Mouse (Mus musculus): ENCODE data around the gene Aprt. TPM values are rescaled to one million over a fixed set of nuclear protein-coding genes. Genes with fewer than 3 reads are reported as not detected.
"Not testable (repeated sequence)": the region's sequence is repeated elsewhere in the genome, so short reads cannot be mapped to it uniquely, and the experiment has no call there.

Aprt gene
- polyA plus RNA-seq, 1 experiment from 2014 or later = 425 TPM

DNA sequence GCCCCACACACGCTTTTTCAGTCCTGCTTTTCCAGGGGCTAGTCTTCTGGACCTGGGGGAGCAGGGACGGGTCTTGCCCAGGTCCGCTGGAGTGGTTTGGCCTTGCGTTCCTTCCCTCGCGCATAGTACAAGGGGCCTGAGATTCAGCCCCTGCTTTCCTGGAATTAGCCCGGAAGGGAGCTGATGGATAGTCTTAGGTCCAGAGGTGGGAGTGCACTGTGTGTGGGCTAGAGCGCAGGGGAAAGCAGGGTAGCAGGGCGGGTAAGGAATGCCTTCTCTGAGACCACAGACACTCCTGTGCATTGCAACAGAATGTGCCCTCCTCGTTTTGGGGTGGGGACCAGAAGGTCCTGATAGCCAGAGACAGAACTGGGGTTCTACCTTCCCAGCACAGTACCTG lies 407 bp upstream of the Aprt start:
- peaks cover 10% of the 10 kb centered on the region for H3K36me3 ChIP-seq (ENCODE audit: control insufficient read depth, insufficient read depth, low read length)
- no peaks in the 10 kb centered on the region for H3K27me3 ChIP-seq (replicated peaks; ENCODE audit: control insufficient read depth, insufficient read depth, low read length)
- H3K4me2 ChIP-seq = peak overlapping the region; percentile 91
- peaks cover 44% of the 10 kb centered on the region for H3K4me1 ChIP-seq (replicated peaks; ENCODE audit: control insufficient read depth, insufficient read depth, low read length)
- no peak for DNase-seq (ENCODE audit: low spot score)
- no peak overlapping the region for H3K4me3 ChIP-seq (ENCODE audit: low read depth, low read length)
- 51% methylated on average over 10 of the region's 10 CpGs for WGBS
- no peak overlapping the region for H3K9ac ChIP-seq (ENCODE audit: low read depth, low read length)
- H3K9me3 ChIP-seq (ENCODE audit: control insufficient read depth, low read length) = no peaks in the 10 kb centered on the region
- no peak for ATAC-seq (replicated peaks; ENCODE audit: low FRiP score)
- no peak overlapping the region for H3K27ac ChIP-seq (ENCODE audit: low read depth, low read length)

DNA sequence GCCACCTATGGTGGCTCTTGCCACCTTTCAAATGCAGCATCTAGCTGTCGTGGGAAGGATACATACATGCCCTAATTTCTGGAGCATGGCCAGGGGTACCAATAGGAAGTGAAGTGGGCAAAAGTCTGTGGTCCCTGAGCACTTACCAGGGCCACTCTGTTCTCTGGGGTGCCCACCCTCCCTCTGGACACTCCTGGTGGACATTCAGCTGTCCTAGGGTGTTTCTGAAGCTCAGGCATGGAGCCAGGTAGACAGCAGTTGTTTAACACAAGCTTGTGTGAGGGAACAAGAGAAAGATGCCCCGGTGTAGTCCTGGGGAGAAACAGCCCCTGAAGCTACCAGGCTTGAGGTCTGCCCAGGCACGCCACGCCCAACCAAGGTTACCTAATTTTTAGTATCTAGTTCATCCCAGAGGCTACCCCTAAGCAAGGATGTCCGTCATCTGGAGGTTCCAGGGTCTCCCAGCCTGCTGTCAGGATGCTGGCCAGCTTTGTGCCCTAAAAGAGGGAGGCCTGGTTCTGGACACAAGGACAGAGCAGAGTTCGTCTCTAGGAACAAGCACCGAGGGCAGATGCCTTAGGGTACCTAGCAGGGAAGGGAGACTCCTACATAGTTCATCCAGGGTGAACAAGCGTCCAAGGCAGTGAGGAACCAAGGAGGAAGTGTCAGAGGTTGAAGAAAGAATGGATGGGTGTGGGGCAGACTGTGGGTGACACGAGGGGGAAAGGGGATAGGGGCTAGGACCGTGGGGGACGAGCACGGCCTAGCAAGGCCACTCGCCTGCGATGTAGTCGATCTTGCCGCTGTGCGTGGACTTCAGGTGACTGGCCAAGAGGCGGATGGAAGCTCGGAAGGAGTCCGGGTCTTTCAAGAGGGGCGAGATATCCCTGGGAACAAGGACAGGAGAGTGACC lies 718 bp downstream of the Aprt start:
- peak overlapping the region; percentile 71 for H3K4me3 ChIP-seq (ENCODE audit: low read depth, low read length)
- H3K27me3 ChIP-seq (replicated peaks; ENCODE audit: control insufficient read depth, insufficient read depth, low read length) = no peaks in the 10 kb centered on the region
- peak; percentile 16; the same call in 1 of the 2 replicates for ATAC-seq (replicated peaks; ENCODE audit: low FRiP score)
- 10% methylated on average over 21 of the region's 21 CpGs for WGBS
- peak overlapping the region; percentile 91 for H3K4me2 ChIP-seq
- peaks cover 22% of the 10 kb centered on the region for H3K36me3 ChIP-seq (ENCODE audit: control insufficient read depth, insufficient read depth, low read length)
- no peak for DNase-seq (ENCODE audit: low spot score)
- H3K9me3 ChIP-seq (ENCODE audit: control insufficient read depth, low read length) = no peaks in the 10 kb centered on the region
- peak overlapping the region; percentile 85 for H3K27ac ChIP-seq (ENCODE audit: low read depth, low read length)
- H3K4me1 ChIP-seq (replicated peaks; ENCODE audit: control insufficient read depth, insufficient read depth, low read length) = peaks cover 47% of the 10 kb centered on the region
- peak overlapping the region; percentile 87 for H3K9ac ChIP-seq (ENCODE audit: low read depth, low read length)

- ATAC-seq (replicated peaks; ENCODE audit: low FRiP score) (peak; percentile 19), DNase-seq (ENCODE audit: low spot score) (no peak)
- Histone ChIP-seq H3K27ac (ENCODE audit: low read depth, low read length) (peak overlapping the region; percentile 85), H3K9me3 (ENCODE audit: control insufficient read depth, low read length) (no peaks in the 10 kb centered on the region), H3K36me3 (ENCODE audit: control insufficient read depth, insufficient read depth, low read length) (peaks cover 29% of the 10 kb centered on the region), H3K9ac (ENCODE audit: low read depth, low read length) (peak overlapping the region; percentile 87), H3K4me1 (replicated peaks; ENCODE audit: control insufficient read depth, insufficient read depth, low read length) (peaks cover 47% of the 10 kb centered on the region), H3K27me3 (replicated peaks; ENCODE audit: control insufficient read depth, insufficient read depth, low read length) (no peaks in the 10 kb centered on the region), H3K4me2 (peak overlapping the region; percentile 91), H3K4me3 (ENCODE audit: low read depth, low read length) (peak overlapping the region; percentile 71)
- 19% methylated on average over 8 of the region's 8 CpGs for WGBS
Measured at GRCm38 (mm10) chr8:122575286-122575685, 1.4 kb downstream of the Aprt start.

DNA sequence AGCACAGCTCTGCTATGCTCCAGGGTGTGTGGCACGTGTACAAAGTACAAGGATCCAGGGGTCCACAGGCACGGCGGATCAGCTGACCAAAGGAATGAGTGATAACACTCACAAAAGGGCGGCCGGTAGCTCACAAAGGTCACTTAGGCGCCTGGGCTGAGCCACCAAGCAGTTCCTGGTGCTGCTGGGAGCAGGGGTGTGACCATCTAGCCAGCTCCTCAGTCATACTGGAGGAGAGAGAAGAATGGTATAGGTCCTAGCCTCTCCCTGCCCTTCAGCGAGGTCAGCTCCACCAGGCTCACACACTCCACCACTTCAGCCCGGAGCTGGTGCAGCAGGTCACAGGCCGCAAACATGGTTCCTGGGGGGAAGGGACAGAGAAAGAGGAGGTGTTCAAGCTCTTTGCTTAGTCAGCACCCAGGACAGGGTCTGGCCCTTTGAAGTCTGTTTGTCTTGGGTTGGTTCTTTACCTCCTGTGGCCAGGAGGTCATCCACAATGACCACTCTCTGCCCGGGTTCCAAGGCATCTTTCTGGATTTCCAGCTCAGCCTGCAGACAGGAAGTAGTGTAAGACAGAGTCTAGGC lies 1.9 kb downstream of the Aprt start:
- Histone ChIP-seq H3K27ac (ENCODE audit: low read depth, low read length) (peak overlapping the region; percentile 85), H3K4me2 (peak overlapping the region; percentile 91), H3K4me3 (ENCODE audit: low read depth, low read length) (peak overlapping the region; percentile 71), H3K9ac (ENCODE audit: low read depth, low read length) (peak overlapping the region; percentile 87), H3K9me3 (ENCODE audit: control insufficient read depth, low read length) (no peaks in the 10 kb centered on the region), H3K4me1 (replicated peaks; ENCODE audit: control insufficient read depth, insufficient read depth, low read length) (peaks cover 51% of the 10 kb centered on the region), H3K36me3 (ENCODE audit: control insufficient read depth, insufficient read depth, low read length) (peaks cover 34% of the 10 kb centered on the region), H3K27me3 (replicated peaks; ENCODE audit: control insufficient read depth, insufficient read depth, low read length) (no peaks in the 10 kb centered on the region)
- 22% methylated on average over 10 of the region's 10 CpGs for WGBS
- peak; percentile 26 for ATAC-seq (replicated peaks; ENCODE audit: low FRiP score)
- no peak for DNase-seq (ENCODE audit: low spot score)

DNA sequence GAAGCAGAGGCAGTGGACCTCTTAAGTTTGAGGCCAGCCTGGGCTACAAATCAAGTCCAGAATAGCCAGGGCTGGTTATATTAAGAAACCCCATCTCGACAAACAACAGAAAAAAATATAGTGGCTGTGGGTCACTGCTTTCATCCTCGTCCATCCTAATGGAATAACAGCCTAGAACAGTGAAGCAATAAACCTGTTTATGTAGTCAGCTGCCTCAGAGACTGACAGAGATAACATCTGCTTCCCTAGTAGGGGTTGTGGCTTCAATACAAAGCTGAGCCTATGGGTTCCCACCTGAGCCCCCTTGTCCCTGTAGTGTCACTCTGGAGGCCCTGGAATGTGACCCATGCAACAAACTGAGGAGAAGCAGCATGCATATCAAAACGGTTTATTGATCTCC lies 2.4 kb downstream of the Aprt start:
- H3K9ac ChIP-seq (ENCODE audit: low read depth, low read length) = peak overlapping the region; percentile 87; the same call in 1 of the 2 replicates
- ATAC-seq (replicated peaks; ENCODE audit: low FRiP score) (no peak), DNase-seq (ENCODE audit: low spot score) (no peak)
- peak overlapping the region; percentile 85 for H3K27ac ChIP-seq (ENCODE audit: low read depth, low read length)
- H3K27me3 ChIP-seq (replicated peaks; ENCODE audit: control insufficient read depth, insufficient read depth, low read length) = no peaks in the 10 kb centered on the region
- H3K4me1 ChIP-seq (replicated peaks; ENCODE audit: control insufficient read depth, insufficient read depth, low read length) = peaks cover 55% of the 10 kb centered on the region
- H3K4me3 ChIP-seq (ENCODE audit: low read depth, low read length) = peak overlapping the region; percentile 71; the same call in 1 of the 2 replicates
- H3K9me3 ChIP-seq (ENCODE audit: control insufficient read depth, low read length) = no peaks in the 10 kb centered on the region
- peaks cover 39% of the 10 kb centered on the region for H3K36me3 ChIP-seq (ENCODE audit: control insufficient read depth, insufficient read depth, low read length)
- H3K4me2 ChIP-seq = peak overlapping the region; percentile 91
- WGBS = 46% methylated on average over 3 of the region's 3 CpGs

DNA sequence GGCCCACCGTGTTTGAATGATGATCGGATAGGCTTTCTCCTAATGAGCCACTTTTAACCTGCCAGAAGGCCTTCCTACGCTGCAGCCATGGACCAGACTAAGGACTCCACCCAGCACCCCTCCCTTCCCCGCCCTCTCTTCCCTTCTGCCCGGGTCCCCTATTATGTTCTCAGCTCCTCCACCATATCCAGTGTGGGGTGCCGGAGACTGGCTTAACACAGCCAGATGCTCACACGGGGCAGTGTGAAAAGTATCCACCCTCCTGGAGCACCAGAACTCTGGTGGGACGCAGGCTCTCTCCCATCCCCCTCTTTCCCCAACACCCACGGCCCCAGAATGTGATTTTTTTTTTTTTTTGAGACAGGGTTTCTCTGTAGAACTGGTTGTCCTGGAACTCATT lies 3.1 kb downstream of the Aprt start:
- ATAC-seq (replicated peaks; ENCODE audit: low FRiP score) (no peak), DNase-seq (ENCODE audit: low spot score) (no peak)
- Histone ChIP-seq H3K9me3 (ENCODE audit: control insufficient read depth, low read length) (no peaks in the 10 kb centered on the region), H3K27me3 (replicated peaks; ENCODE audit: control insufficient read depth, insufficient read depth, low read length) (no peaks in the 10 kb centered on the region), H3K36me3 (ENCODE audit: control insufficient read depth, insufficient read depth, low read length) (peaks cover 41% of the 10 kb centered on the region), H3K4me2 (no peak overlapping the region), H3K27ac (ENCODE audit: low read depth, low read length) (no peak overlapping the region), H3K9ac (ENCODE audit: low read depth, low read length) (no peak overlapping the region), H3K4me3 (ENCODE audit: low read depth, low read length) (no peak overlapping the region), H3K4me1 (replicated peaks; ENCODE audit: control insufficient read depth, insufficient read depth, low read length) (peaks cover 60% of the 10 kb centered on the region)
- 57% methylated on average over 9 of the region's 9 CpGs for WGBS

- WGBS = 60% methylated on average over 4 of the region's 4 CpGs
- Histone ChIP-seq H3K36me3 (ENCODE audit: control insufficient read depth, insufficient read depth, low read length) (peaks cover 41% of the 10 kb centered on the region), H3K4me1 (replicated peaks; ENCODE audit: control insufficient read depth, insufficient read depth, low read length) (peaks cover 60% of the 10 kb centered on the region)
- H3K9me3 ChIP-seq (ENCODE audit: control insufficient read depth, low read length); H3K27ac ChIP-seq (ENCODE audit: low read depth, low read length); ATAC-seq (replicated peaks; ENCODE audit: low FRiP score); H3K27me3 ChIP-seq (replicated peaks; ENCODE audit: control insufficient read depth, insufficient read depth, low read length); H3K4me2 ChIP-seq; H3K9ac ChIP-seq (ENCODE audit: low read depth, low read length); DNase-seq (ENCODE audit: low spot score); H3K4me3 ChIP-seq (ENCODE audit: low read depth, low read length): not testable (repeated sequence)
Measured at GRCm38 (mm10) chr8:122573176-122573575, 3.5 kb downstream of the Aprt start.

DNA sequence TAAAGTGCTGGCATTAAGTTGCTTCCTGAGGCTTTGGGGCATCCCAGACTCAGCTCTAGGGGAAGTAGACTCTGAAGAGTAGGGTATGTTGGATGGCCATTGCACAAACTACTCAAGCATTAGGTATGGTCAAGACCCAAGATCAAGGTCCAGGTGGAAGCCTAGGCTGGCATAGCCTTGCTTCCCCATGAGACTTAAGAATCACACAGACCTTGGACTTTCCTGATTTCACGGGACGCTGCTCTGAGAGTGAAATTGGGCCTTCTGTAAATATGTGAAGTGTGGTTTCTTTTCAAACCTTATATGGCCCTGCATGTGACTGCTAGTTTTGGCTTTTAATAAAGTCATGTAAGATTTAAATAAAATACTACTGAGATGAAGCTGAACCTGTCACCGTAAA lies 4.0 kb downstream of the Aprt start:
- 92% methylated on average over 3 of the region's 3 CpGs for WGBS
- no peak overlapping the region for H3K4me2 ChIP-seq
- no peak overlapping the region for H3K27ac ChIP-seq (ENCODE audit: low read depth, low read length)
- H3K36me3 ChIP-seq (ENCODE audit: control insufficient read depth, insufficient read depth, low read length) = peaks cover 41% of the 10 kb centered on the region
- H3K27me3 ChIP-seq (replicated peaks; ENCODE audit: control insufficient read depth, insufficient read depth, low read length) = no peaks in the 10 kb centered on the region
- DNase-seq (ENCODE audit: low spot score) (no peak), ATAC-seq (replicated peaks; ENCODE audit: low FRiP score) (no peak)
- H3K4me3 ChIP-seq (ENCODE audit: low read depth, low read length) = no peak overlapping the region; the same call in 1 of the 2 replicates
- no peak overlapping the region for H3K9ac ChIP-seq (ENCODE audit: low read depth, low read length)
- H3K9me3 ChIP-seq (ENCODE audit: control insufficient read depth, low read length) = no peaks in the 10 kb centered on the region
- peaks cover 60% of the 10 kb centered on the region for H3K4me1 ChIP-seq (replicated peaks; ENCODE audit: control insufficient read depth, insufficient read depth, low read length)

Measured in liver, embryonic 11.5 days (tissue).